Mouse (Mus musculus): ENCODE measurements around the gene Tpt1.

The Tpt1 gene

DNA sequence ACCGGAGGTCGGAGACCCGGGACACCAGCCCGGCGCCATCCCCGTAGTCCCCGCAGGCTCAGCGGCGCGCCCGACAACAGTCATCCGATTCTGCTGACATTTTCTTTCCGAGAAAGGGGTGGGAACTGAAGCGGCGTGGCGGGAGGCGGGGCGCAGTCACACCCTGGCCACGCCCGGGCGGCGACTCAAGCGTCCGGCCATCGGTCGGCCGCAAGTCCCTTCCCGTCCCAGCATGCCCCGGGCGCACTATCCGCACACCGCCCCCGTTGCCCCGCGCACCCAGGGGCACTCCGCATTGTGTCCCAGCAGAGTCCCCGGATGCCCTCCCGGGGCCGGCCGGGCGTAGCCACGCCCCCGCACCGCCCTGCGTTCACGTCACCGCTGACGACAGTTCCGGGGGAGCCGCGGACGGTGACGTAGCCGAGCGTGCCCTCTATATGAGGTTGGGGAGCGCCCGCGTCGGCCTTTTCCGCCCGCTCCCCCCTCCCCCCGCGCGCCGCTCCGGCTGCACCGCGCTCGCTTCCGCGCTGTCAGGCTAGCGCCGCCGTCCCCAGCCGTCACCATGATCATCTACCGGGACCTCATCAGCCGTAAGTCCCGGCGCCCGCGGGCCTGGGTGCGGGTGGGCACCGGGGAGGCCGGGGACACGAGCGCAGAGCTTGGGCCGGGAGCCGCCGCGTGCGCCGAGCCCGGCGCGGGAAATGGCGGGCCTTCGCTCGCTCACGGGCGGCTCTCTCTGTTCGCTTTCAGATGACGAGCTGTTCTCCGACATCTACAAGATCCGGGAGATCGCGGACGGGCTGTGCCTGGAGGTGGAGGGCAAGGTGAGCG lies at the start of gene Tpt1:
TSS of gene Tpt1 (plus strand) at position 227 of the 831 bp plus-strand sequence.
- H3K4me1 ChIP-seq (replicated peaks; ENCODE audit: low read depth, low read length): peaks cover 49% of the 10 kb centered on the region
- H3K9me3 ChIP-seq (ENCODE audit: low read length): no peaks in the 10 kb centered on the region
- H3K36me3 ChIP-seq (ENCODE audit: insufficient read depth, low read length): peaks cover 40% of the 10 kb centered on the region
- H3K4me3 ChIP-seq (replicated peaks; ENCODE audit: low read length): peak within 1 kb of the TSS; percentile 93
- H3K27me3 ChIP-seq (ENCODE audit: insufficient read depth, low read length): no peaks in the 10 kb centered on the region
- TF ChIP-seq NANOG (IDR thresholded peaks at IDR 0.05; ENCODE audit: borderline replicate concordance, low read length) (no peak), CTCF (conservative IDR thresholded peaks at IDR 0.05; ENCODE audit: low read length) (no peak), POU5F1 (IDR thresholded peaks at IDR 0.05; ENCODE audit: borderline replicate concordance, low read length) (no peak)

DNA sequence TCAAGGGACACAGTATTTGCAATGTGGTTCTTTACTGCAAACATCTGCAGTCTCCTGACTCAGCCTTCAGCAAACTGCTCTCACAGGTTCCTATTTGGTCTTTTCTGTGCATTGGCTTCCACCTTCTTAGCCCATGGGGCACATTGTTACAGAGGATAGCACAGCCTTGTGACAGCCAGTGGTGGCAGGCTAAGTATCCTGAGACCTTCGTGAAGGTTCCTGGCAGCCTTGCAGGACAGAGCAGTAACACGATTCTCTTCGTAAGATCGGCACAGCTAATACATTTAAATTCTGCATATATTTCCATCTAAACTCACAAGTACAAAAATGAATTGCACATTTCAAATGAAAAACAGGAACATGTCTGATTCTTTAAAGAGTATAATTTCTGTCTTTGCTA lies 49.0 kb upstream of the Tpt1 start:
- H3K27me3 ChIP-seq (ENCODE audit: insufficient read depth, low read length): 0 out of 2 replicates have a peak, but pooled peaks cover 2% of the 10 kb centered on the region
- no peaks in the 10 kb centered on the region for H3K36me3 ChIP-seq (ENCODE audit: insufficient read depth, low read length)
- no peak overlapping the region for H3K4me3 ChIP-seq (replicated peaks; ENCODE audit: low read length)
- H3K4me1 ChIP-seq (replicated peaks; ENCODE audit: low read depth, low read length): peaks cover 5% of the 10 kb centered on the region
- H3K9me3 ChIP-seq (ENCODE audit: low read length): no peaks in the 10 kb centered on the region
- TF ChIP-seq NANOG (IDR thresholded peaks at IDR 0.05; ENCODE audit: borderline replicate concordance, low read length) (no peak), POU5F1 (IDR thresholded peaks at IDR 0.05; ENCODE audit: borderline replicate concordance, low read length) (no peak), CTCF (conservative IDR thresholded peaks at IDR 0.05; ENCODE audit: low read length) (no peak)

DNA sequence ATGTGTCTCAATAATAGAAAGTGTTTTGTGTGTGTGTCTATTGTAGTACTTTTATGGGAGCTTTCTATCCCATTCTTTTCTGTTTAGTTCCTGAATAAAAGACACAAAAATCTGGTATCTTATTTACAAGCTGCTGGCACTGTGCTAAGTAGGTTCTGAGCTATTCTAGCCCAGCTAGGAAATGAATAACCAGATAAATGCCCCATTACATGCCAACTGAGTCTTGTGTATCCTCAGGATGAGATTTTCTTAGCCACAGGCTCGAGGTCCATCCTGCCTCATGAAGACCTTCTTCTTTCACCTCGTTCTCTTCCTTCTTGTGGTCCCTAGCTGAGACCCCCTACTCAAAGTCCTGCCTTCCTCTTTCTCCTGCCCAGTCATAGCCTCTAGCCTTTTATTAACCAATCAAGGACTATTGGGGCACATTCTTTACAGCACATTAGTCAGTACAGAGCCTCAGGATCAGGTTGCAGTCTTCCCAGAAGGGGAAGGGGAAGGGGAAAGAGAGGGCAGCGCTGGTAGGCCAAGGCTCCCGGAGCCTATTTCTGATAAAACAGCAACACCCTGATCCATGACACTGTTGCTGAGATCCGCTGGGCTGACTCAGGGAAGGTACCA lies 47.0 kb upstream of the Tpt1 start:
- H3K27me3 ChIP-seq (ENCODE audit: insufficient read depth, low read length): no peaks in the 10 kb centered on the region
- H3K4me3 ChIP-seq (replicated peaks; ENCODE audit: low read length): no peak overlapping the region
- no peaks in the 10 kb centered on the region for H3K9me3 ChIP-seq (ENCODE audit: low read length)
- H3K4me1 ChIP-seq (replicated peaks; ENCODE audit: low read depth, low read length): peaks cover 5% of the 10 kb centered on the region
- TF ChIP-seq CTCF (conservative IDR thresholded peaks at IDR 0.05; ENCODE audit: low read length): no peak
- no peak for TF ChIP-seq NANOG (IDR thresholded peaks at IDR 0.05; ENCODE audit: borderline replicate concordance, low read length)
- no peak for TF ChIP-seq POU5F1 (IDR thresholded peaks at IDR 0.05; ENCODE audit: borderline replicate concordance, low read length)
- no peaks in the 10 kb centered on the region for H3K36me3 ChIP-seq (ENCODE audit: insufficient read depth, low read length)

DNA sequence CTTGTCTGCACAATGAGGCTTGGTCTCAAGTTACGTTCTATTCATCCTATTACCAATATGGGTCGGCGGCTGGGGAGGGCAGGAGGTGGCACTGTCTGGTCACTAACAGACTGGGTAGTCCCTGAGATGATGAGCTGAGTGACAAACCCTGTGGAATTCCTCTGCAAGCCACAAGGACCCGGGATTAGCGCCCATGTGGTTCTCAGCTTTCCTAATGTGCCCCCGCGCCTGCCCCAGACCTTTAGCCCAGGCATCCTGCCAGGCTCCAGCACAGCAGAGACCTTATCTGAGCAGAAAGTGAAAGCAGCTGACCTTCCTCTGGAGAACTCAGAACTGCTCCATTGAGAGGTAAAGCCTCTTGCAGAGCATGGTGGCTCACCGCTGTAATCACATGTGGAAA lies 37.1 kb upstream of the Tpt1 start:
- H3K9me3 ChIP-seq (ENCODE audit: low read length): no peaks in the 10 kb centered on the region
- no peak for TF ChIP-seq POU5F1 (IDR thresholded peaks at IDR 0.05; ENCODE audit: borderline replicate concordance, low read length)
- TF ChIP-seq NANOG (IDR thresholded peaks at IDR 0.05; ENCODE audit: borderline replicate concordance, low read length): no peak
- TF ChIP-seq CTCF (conservative IDR thresholded peaks at IDR 0.05; ENCODE audit: low read length): no peak
- H3K4me3 ChIP-seq (replicated peaks; ENCODE audit: low read length): no peak overlapping the region
- peaks cover 15% of the 10 kb centered on the region; the same call in 1 of the 2 replicates for H3K27me3 ChIP-seq (ENCODE audit: insufficient read depth, low read length)
- H3K4me1 ChIP-seq (replicated peaks; ENCODE audit: low read depth, low read length): 0 out of 2 replicates have a peak, but pooled peaks cover 6% of the 10 kb centered on the region
- no peaks in the 10 kb centered on the region for H3K36me3 ChIP-seq (ENCODE audit: insufficient read depth, low read length)

DNA sequence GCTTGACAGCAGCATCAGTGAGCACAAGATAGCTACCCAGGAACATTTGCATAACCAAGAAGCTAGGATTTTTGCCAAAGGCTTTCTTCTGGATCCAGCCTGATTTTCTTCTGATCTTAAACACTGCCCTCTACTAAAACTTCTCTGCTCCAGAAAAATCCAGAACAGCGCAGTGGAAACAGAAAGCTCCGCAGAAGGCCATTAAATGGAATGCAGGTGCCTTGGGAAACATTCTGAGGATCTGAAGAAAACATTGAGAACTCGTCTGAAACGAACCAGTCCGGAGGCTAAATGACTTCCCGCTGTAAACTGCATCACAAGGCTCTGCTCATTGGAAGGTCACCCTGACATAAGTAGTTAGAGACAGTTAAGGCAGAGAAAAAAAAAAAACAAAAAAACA lies 35.0 kb upstream of the Tpt1 start:
- H3K4me1 ChIP-seq (replicated peaks; ENCODE audit: low read depth, low read length): 0 out of 2 replicates have a peak, but pooled peaks cover 6% of the 10 kb centered on the region
- peaks cover 19% of the 10 kb centered on the region for H3K9me3 ChIP-seq (ENCODE audit: low read length)
- TF ChIP-seq POU5F1 (IDR thresholded peaks at IDR 0.05; ENCODE audit: borderline replicate concordance, low read length): no peak
- no peak for TF ChIP-seq CTCF (conservative IDR thresholded peaks at IDR 0.05; ENCODE audit: low read length)
- TF ChIP-seq NANOG (IDR thresholded peaks at IDR 0.05; ENCODE audit: borderline replicate concordance, low read length): no peak
- H3K36me3 ChIP-seq (ENCODE audit: insufficient read depth, low read length): no peaks in the 10 kb centered on the region
- H3K4me3 ChIP-seq (replicated peaks; ENCODE audit: low read length): no peak overlapping the region
- peaks cover 15% of the 10 kb centered on the region; the same call in 1 of the 2 replicates for H3K27me3 ChIP-seq (ENCODE audit: insufficient read depth, low read length)

DNA sequence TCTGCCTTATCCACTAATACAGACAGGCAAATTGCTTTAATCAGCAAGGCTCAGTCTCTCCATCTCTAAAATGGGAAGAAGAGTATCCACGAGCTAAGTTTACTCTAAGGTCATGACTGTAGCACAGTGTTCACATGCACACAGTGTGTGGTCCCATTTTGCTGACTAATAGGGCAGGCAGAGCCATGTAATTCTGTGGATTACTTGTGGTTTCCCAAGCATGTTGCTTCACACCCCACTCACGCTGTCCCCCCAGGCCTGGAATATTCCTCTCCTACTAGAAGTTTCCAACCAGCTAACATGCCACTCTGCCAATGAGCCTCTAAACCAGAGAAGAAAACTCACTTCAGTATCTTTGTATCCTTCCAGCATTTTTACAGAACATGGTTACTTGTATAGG lies 26.4 kb upstream of the Tpt1 start:
- no peak for TF ChIP-seq NANOG (IDR thresholded peaks at IDR 0.05; ENCODE audit: borderline replicate concordance, low read length)
- TF ChIP-seq CTCF (conservative IDR thresholded peaks at IDR 0.05; ENCODE audit: low read length): no peak
- Histone ChIP-seq H3K4me1 (replicated peaks; ENCODE audit: low read depth, low read length) (peaks cover 5% of the 10 kb centered on the region), H3K9me3 (ENCODE audit: low read length) (peaks cover 12% of the 10 kb centered on the region)

DNA sequence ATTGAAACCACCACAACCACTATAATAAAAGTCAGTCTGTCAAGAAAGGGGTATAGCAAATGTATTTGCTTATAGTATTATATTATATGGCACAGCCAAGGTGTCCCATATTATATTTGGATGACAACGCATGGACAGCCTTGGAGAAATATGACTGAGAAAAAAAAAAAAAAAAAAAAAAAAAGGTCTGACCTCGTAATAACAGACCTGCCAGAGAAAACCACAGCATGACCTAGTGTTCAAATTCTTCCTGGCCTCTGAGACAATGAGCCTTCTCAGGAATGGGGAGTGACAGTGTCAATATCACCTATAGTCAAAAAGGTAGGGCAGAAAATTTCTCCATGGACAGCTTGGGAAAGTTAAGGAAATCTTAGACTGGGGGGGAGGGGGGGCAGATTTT lies 25.6 kb upstream of the Tpt1 start:
- Histone ChIP-seq H3K9me3 (ENCODE audit: low read length) (peaks cover 4% of the 10 kb centered on the region), H3K27me3 (ENCODE audit: insufficient read depth, low read length) (no peaks in the 10 kb centered on the region), H3K36me3 (ENCODE audit: insufficient read depth, low read length) (no peaks in the 10 kb centered on the region), H3K4me3 (replicated peaks; ENCODE audit: low read length) (no peak overlapping the region), H3K4me1 (replicated peaks; ENCODE audit: low read depth, low read length) (peaks cover 6% of the 10 kb centered on the region)
- no peak for TF ChIP-seq NANOG (IDR thresholded peaks at IDR 0.05; ENCODE audit: borderline replicate concordance, low read length)
- TF ChIP-seq POU5F1 (IDR thresholded peaks at IDR 0.05; ENCODE audit: borderline replicate concordance, low read length): no peak
- no peak for TF ChIP-seq CTCF (conservative IDR thresholded peaks at IDR 0.05; ENCODE audit: low read length)

More for the DNA sequence above, 26.4 kb upstream of the Tpt1 start:
- H3K27me3 ChIP-seq (ENCODE audit: insufficient read depth, low read length): no peaks in the 10 kb centered on the region
- H3K36me3 ChIP-seq (ENCODE audit: insufficient read depth, low read length): no peaks in the 10 kb centered on the region
- H3K4me3 ChIP-seq (replicated peaks; ENCODE audit: low read length): no peak overlapping the region

DNA sequence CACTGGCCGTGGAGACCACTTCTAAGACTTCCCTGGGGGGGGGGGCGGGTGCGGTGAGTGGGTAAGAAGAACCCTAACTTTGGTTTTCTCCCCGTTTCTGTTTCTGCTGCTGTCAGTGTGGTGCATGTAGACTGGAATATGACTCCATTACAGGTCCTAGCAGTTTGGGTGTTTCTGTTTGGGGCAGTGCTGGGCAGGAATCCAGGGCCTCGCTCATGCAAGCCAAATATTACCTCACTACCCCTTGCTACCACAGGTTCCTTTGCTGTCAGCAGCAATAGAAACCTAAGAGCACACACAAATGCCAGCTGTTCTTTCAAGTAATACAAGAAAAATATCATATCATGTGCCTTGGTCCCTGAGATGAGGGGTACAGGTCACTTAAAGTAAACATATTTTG lies 24.9 kb upstream of the Tpt1 start:
- Histone ChIP-seq H3K36me3 (ENCODE audit: insufficient read depth, low read length) (no peaks in the 10 kb centered on the region), H3K4me3 (replicated peaks; ENCODE audit: low read length) (no peak overlapping the region), H3K4me1 (replicated peaks; ENCODE audit: low read depth, low read length) (peaks cover 10% of the 10 kb centered on the region), H3K27me3 (ENCODE audit: insufficient read depth, low read length) (no peaks in the 10 kb centered on the region), H3K9me3 (ENCODE audit: low read length) (no peaks in the 10 kb centered on the region)
- no peak for TF ChIP-seq NANOG (IDR thresholded peaks at IDR 0.05; ENCODE audit: borderline replicate concordance, low read length)
- TF ChIP-seq POU5F1 (IDR thresholded peaks at IDR 0.05; ENCODE audit: borderline replicate concordance, low read length): no peak
- TF ChIP-seq CTCF (conservative IDR thresholded peaks at IDR 0.05; ENCODE audit: low read length): no peak
